Mouse (Mus musculus): ENCODE data around the gene Dock10.

- no peak for TF ChIP-seq POLR2A (IDR thresholded peaks at IDR 0.05; ENCODE audit: low read depth, low read length)
- TF ChIP-seq CTCF (IDR thresholded peaks at IDR 0.05; ENCODE audit: borderline replicate concordance, insufficient read depth, low read length) = no peak
These were observed 87.9 kb downstream of the Dock10 start for GRCm38 (mm10) chr1:80670387-80670786.

Measured in embryonic fibroblast, embryonic 13.5 days (primary cell).